Mouse (Mus musculus) kidney, adult 2 months (tissue): ENCODE data around the gene Prss29. TPM values are rescaled to one million over a fixed set of nuclear protein-coding genes. Genes with fewer than 3 reads are reported as not detected.
A peak's percentile ranks its signal among the peaks of the same experiment; 100 is the strongest.

Experiments used
- DNase-seq: peaks from one replicate; pipeline ENCODE4 v3.0.0; 2021
- H3K27ac ChIP-seq: fragments of 200-500 bp; 2 replicates; pipeline ENCODE4 v1.5.1; 2012; ENCODE audit warnings: low read depth, low read length, control low read depth, inconsistent platforms; ENCODE audit not compliant: insufficient read depth
- H3K27me3 ChIP-seq: fragments of 200-500 bp; replicated peaks from 2 replicates; pipeline ENCODE4 v1.6.1; 2012; ENCODE audit warnings: mild to moderate bottlenecking, moderate library complexity, low read length, inconsistent platforms; ENCODE audit not compliant: control insufficient read depth, insufficient read depth
- H3K36me3 ChIP-seq: fragments of 200-500 bp; 2 replicates; pipeline ENCODE4 v1.6.1; 2012; ENCODE audit warnings: mild to moderate bottlenecking, moderate library complexity, low read length, inconsistent platforms; ENCODE audit not compliant: control insufficient read depth, insufficient read depth
- H3K4me1 ChIP-seq: fragments of 200-500 bp; 2 replicates; pipeline ENCODE4 v1.6.1; 2011; ENCODE audit warnings: low read length; ENCODE audit not compliant: control insufficient read depth, insufficient read depth
- H3K4me3 ChIP-seq: fragments of 200-500 bp; 2 replicates; pipeline ENCODE4 v1.5.1; 2011; ENCODE audit warnings: mild to moderate bottlenecking, low read depth, low read length, control low read depth; ENCODE audit not compliant: insufficient read depth
- CTCF ChIP-seq: fragments of 200-500 bp; conservative IDR thresholded peaks from 2 replicates; pipeline ENCODE4 v1.5.1; 2011; ENCODE audit warnings: low read depth, mild to moderate bottlenecking, control low read depth, low read length, moderate library complexity, mixed read lengths; ENCODE audit not compliant: insufficient read depth, insufficient read length
- POLR2A ChIP-seq: fragments of 200-500 bp; IDR thresholded peaks from one replicate; pipeline ENCODE4 v1.6.1; 2011; ENCODE audit warnings: low read depth, low read length, control low read depth
- whole genome bisulfite sequencing: fragments of 180-500 bp; shearing (Covaris S2); methylation state at CpG from one replicate; pipeline ENCODE4 v1.1.7; 2018; 5-methylcytosine and 5-hydroxymethylcytosine counted together
- polyA plus RNA-seq: library from polyadenylated mRNA; depleted of rRNA; stranded (reverse); fragments of >200 nt; gene quantifications from 2 replicates; pipeline ENCODE4 v1.2.3, GENCODE M21; 2012

Gene Prss29
- polyA plus RNA-seq, 1 experiment = not detected

DNA sequence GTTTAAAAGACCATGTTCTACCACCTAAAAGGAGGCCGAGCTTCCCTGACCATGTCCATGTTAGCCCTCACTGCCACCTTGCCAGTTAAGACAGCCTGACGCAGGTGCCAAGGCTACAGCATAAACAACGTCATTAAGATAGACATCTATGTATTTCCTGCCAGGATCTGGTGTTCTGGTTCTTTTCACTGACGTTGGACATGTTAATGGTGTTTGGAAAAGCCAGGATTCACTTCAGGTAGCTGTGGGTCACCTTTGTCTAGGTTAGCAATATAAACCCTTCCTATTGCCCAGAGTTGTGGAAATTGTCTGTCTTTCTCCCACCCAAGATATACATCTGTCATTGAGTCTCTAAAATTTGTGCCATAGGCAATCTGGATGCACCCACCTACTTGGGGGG is 10.1 kb upstream of the Prss29 start, which contains the start of gene Prss28:
Gene Prss28, plus strand, starts transcription at position 301 of the 400 bp plus-strand sequence.
- no peak for DNase-seq
- WGBS = 51% methylated on average over 4 of the region's 4 CpGs
- Histone ChIP-seq H3K27ac (no peak within 1 kb of the TSS), H3K36me3 (no peaks in the 10 kb centered on the region), H3K4me1 (no peaks in the 10 kb centered on the region), H3K4me3 (no peak within 1 kb of the TSS), H3K27me3 (no peaks in the 10 kb centered on the region)
- no peak for TF ChIP-seq POLR2A
- no peak for TF ChIP-seq CTCF

GRCm38 (mm10) chr17:25320819-25321218 is 2.4 kb downstream of the Prss29 start:
- Histone ChIP-seq H3K36me3 (no peaks in the 10 kb centered on the region), H3K27ac (no peak overlapping the region), H3K27me3 (no peaks in the 10 kb centered on the region), H3K4me3 (no peak overlapping the region), H3K4me1 (no peaks in the 10 kb centered on the region)
- peak; percentile 52 for DNase-seq
- 54% methylated on average over 8 of the region's 8 CpGs for WGBS
- TF ChIP-seq POLR2A (no peak), CTCF (no peak)

GRCm38 (mm10) chr17:25322930-25323329 is 4.5 kb downstream of the Prss29 start:
- no peak overlapping the region for H3K4me3 ChIP-seq
- H3K27ac ChIP-seq = no peak overlapping the region
- no peak for TF ChIP-seq POLR2A
- no peak for TF ChIP-seq CTCF

GRCm38 (mm10) chr17:25332321-25332720 is 13.9 kb downstream of the Prss29 start:
- H3K36me3 ChIP-seq = no peaks in the 10 kb centered on the region
- H3K27ac ChIP-seq = no peak overlapping the region
- H3K4me3 ChIP-seq = no peak overlapping the region
- WGBS = 58% methylated on average over 9 of the region's 9 CpGs
- no peaks in the 10 kb centered on the region for H3K4me1 ChIP-seq
- DNase-seq = no peak
- no peaks in the 10 kb centered on the region for H3K27me3 ChIP-seq
- no peak for TF ChIP-seq CTCF
- TF ChIP-seq POLR2A = no peak

More at GRCm38 (mm10) chr17:25322930-25323329, 4.5 kb downstream of the Prss29 start:
- Histone ChIP-seq H3K4me1 (no peaks in the 10 kb centered on the region), H3K27me3 (no peaks in the 10 kb centered on the region), H3K36me3 (no peaks in the 10 kb centered on the region)
- no peak for DNase-seq
- WGBS = 23% methylated on average over 2 of the region's 2 CpGs

DNA sequence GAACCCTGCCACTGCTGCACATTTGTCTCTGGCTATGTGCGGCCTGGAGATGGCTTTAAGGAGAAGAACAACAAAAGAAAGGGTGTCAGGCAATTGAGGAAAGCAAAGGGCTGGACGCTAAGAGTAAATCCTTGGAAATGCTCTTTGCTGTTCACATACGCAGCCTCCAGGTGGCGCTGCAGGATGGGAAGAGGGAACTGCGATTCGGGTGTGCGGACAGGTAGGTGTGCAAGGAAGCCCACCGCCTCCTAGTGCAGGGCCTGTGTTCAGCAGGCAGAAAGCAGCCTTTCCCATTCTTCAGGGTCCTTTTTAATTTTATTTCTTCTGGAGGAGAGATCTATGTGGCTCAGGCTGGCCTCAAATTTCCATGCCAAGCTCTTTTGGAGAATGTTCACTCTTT is 15.5 kb downstream of the Prss29 start:
- TF ChIP-seq POLR2A (no peak), CTCF (peak; percentile 97)
- WGBS = 3% methylated on average over 8 of the region's 8 CpGs
- peak; percentile 38 for DNase-seq
- Histone ChIP-seq H3K36me3 (no peaks in the 10 kb centered on the region), H3K4me1 (no peaks in the 10 kb centered on the region), H3K27ac (no peak overlapping the region), H3K4me3 (no peak overlapping the region), H3K27me3 (no peaks in the 10 kb centered on the region)

GRCm38 (mm10) chr17:25338218-25338617 is 19.8 kb downstream of the Prss29 start:
- TF ChIP-seq CTCF (no peak), POLR2A (no peak)
- Histone ChIP-seq H3K36me3 (no peaks in the 10 kb centered on the region), H3K27ac (no peak overlapping the region), H3K4me1 (no peaks in the 10 kb centered on the region), H3K4me3 (no peak overlapping the region), H3K27me3 (no peaks in the 10 kb centered on the region)
- WGBS = 68% methylated on average over 4 of the region's 4 CpGs
- peak; percentile 26 for DNase-seq

- no peak overlapping the region for H3K27ac ChIP-seq
- no peaks in the 10 kb centered on the region for H3K36me3 ChIP-seq
- H3K27me3 ChIP-seq = no peaks in the 10 kb centered on the region
- TF ChIP-seq CTCF = no peak
- TF ChIP-seq POLR2A = no peak
- WGBS = 84% methylated on average over 6 of the region's 6 CpGs
- H3K4me3 ChIP-seq = no peak overlapping the region
- no peak for DNase-seq
- no peaks in the 10 kb centered on the region for H3K4me1 ChIP-seq
Measured at GRCm38 (mm10) chr17:25340003-25340402, 21.5 kb downstream of the Prss29 start.
